Mouse (Mus musculus) MEL (cell line): ENCODE data around the gene Ifng.

Experiments used
- BHLHE40 ChIP-seq: IDR thresholded peaks from 2 replicates; pipeline ENCODE4 v1.6.1; 2012; ENCODE audit warnings: low read depth, mild to moderate bottlenecking, inconsistent platforms, low read length, improper control_type of control experiment, borderline replicate concordance
- CTCF ChIP-seq, 3 experiments: IDR thresholded peaks in 2 of 3; conservative IDR thresholded peaks in 1 of 3; 2 replicates each; pipeline ENCODE4 v1.5.1; 2011 to 2012; ENCODE audit warnings: low read length in 3 of 3, low read depth in 2 of 3, mild to moderate bottlenecking in 2 of 3, improper control_type of control experiment in 1 of 3, inconsistent platforms in 1 of 3, mixed read lengths in 1 of 3, moderate library complexity in 1 of 3; ENCODE audit not compliant: control insufficient read depth in 1 of 3, insufficient read depth in 1 of 3, poor library complexity in 1 of 3, severe bottlenecking in 1 of 3

DNA sequence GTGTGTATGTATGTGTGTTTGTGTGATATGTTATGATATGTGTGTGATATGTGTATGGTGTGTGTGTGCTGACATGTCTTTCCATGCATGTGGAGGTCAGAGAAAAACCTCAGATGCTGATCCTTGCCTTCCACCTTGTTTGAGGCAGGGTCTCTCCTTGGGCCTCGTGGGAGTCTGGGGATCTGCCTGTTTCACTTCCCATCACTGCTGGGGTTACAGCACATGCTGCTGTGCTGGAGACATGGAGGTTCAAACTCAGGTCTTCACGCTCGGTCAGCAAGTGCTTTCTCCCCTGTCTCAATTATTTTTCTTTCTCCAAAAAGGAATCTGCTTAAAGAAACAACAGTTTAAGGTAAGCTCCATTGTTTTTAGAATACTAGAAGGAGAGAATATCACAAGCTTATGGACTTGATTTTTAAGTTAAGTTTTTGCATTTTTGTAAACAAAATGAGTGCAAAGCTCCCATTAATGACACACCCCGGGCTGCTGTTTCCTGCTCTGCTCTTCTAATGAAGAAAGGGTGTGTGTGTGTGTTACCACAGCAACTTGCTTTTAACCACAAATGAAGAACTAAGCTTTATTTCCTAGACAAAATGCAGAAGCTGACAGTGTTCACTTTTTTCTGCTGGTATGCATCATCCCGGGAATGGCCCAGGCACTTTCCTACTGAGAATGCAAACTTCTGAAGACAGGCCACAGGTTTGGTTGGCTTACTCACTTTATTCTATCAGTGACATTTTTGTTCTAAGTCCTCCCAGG, 34.2 kb upstream of the Ifng start:
- TF ChIP-seq BHLHE40 (no peak), CTCF (IDR thresholded peaks at IDR 0.05 in 2 of 3, conservative IDR thresholded peaks at IDR 0.05 in 1 of 3; ENCODE audit: control insufficient read depth in 1 of 3, insufficient read depth in 1 of 3, low read depth in 2 of 3, low read length in 3 of 3, poor library complexity in 1 of 3, severe bottlenecking in 1 of 3) (no peak)
